Mouse (Mus musculus): ENCODE data around the gene Shd. TPM values are rescaled to one million over a fixed set of nuclear protein-coding genes. Genes with fewer than 3 reads are reported as not detected.

Gene Shd
- total and polyA plus RNA-seq, 2 experiments from 2014 or later, result 5.0 to 11.7 TPM

- DNase-seq (ENCODE audit: low spot score) (no peak), ATAC-seq (ENCODE audit: insufficient read depth, low read depth) (no peak)
- 76% methylated on average over 13 of the region's 13 CpGs for WGBS
Measured at GRCm38 (mm10) chr17:55957726-55958583, 12.3 kb upstream of the Shd start.

GRCm38 (mm10) chr17:55958584-55958886 lies 11.7 kb upstream of the Shd start:
- DNase-seq (ENCODE audit: low spot score), result no peak
- no peak for TF ChIP-seq EP300 (IDR thresholded peaks at IDR 0.05; ENCODE audit: low read depth)
- TF ChIP-seq CTCF (IDR thresholded peaks at IDR 0.05; ENCODE audit: low read depth), result no peak
- Histone ChIP-seq H3K4me2 (ENCODE audit: low read depth, low read length) (peak overlapping the region; percentile 59), H3K27ac (ENCODE audit: low read depth) (peak overlapping the region; percentile 95), H3K4me1 (ENCODE audit: control insufficient read depth, insufficient read depth) (peaks cover 4% of the 10 kb centered on the region; the same call in 1 of the 2 replicates), H3K9ac (replicated peaks; ENCODE audit: low read depth, low read length) (no peak overlapping the region; the same call in 1 of the 2 replicates), H3K36me3 (replicated peaks; ENCODE audit: control insufficient read depth, insufficient read depth, low read length) (peaks cover 19% of the 10 kb centered on the region), H3K4me3 (ENCODE audit: low read depth, low read length) (peak overlapping the region; percentile 55), H3K27me3 (ENCODE audit: control insufficient read depth, insufficient read depth, low read length) (peaks cover 21% of the 10 kb centered on the region; the same call in 1 of the 2 replicates), H3K9me3 (replicated peaks; ENCODE audit: control insufficient read depth, low read length) (no peaks in the 10 kb centered on the region)
- ATAC-seq (ENCODE audit: insufficient read depth, low read depth), result no peak
- WGBS, result 22% methylated on average over 2 of the region's 2 CpGs

More at GRCm38 (mm10) chr17:55957726-55958583, 12.3 kb upstream of the Shd start:
- Histone ChIP-seq H3K9me3 (replicated peaks; ENCODE audit: control insufficient read depth, low read length) (no peaks in the 10 kb centered on the region), H3K4me3 (ENCODE audit: low read depth, low read length) (no peak overlapping the region; the same call in 1 of the 2 replicates), H3K36me3 (replicated peaks; ENCODE audit: control insufficient read depth, insufficient read depth, low read length) (peaks cover 19% of the 10 kb centered on the region), H3K27ac (ENCODE audit: low read depth) (peak overlapping the region; percentile 95; the same call in 1 of the 2 replicates), H3K4me2 (ENCODE audit: low read depth, low read length) (peak overlapping the region; percentile 59), H3K4me1 (ENCODE audit: control insufficient read depth, insufficient read depth) (peaks cover 4% of the 10 kb centered on the region; the same call in 1 of the 2 replicates), H3K9ac (replicated peaks; ENCODE audit: low read depth, low read length) (no peak overlapping the region; the same call in 1 of the 2 replicates), H3K27me3 (ENCODE audit: control insufficient read depth, insufficient read depth, low read length) (peaks cover 21% of the 10 kb centered on the region; the same call in 1 of the 2 replicates)
- no peak for TF ChIP-seq EP300 (IDR thresholded peaks at IDR 0.05; ENCODE audit: low read depth)
- TF ChIP-seq CTCF (IDR thresholded peaks at IDR 0.05; ENCODE audit: low read depth), result no peak

- ATAC-seq (ENCODE audit: insufficient read depth, low read depth), result peak; percentile 94
Measured at GRCm38 (mm10) chr17:55958918-55959728, 11.1 kb upstream of the Shd start, which contains the start of gene Yju2. Gene Yju2 (plus strand): TSS chr17:55959099.

GRCm38 (mm10) chr17:55959946-55960740 lies 10.1 kb upstream of the Shd start:
- peaks cover 35% of the 10 kb centered on the region for H3K36me3 ChIP-seq (replicated peaks; ENCODE audit: control insufficient read depth, insufficient read depth, low read length)
- WGBS, result 70% methylated on average over 10 of the region's 10 CpGs
- H3K4me1 ChIP-seq (ENCODE audit: control insufficient read depth, insufficient read depth), result peaks cover 4% of the 10 kb centered on the region; the same call in 1 of the 2 replicates
- H3K27ac ChIP-seq (ENCODE audit: low read depth), result no peak overlapping the region
- peak overlapping the region; percentile 55 for H3K4me3 ChIP-seq (ENCODE audit: low read depth, low read length)
- no peak overlapping the region for H3K9ac ChIP-seq (replicated peaks; ENCODE audit: low read depth, low read length)
- no peaks in the 10 kb centered on the region for H3K9me3 ChIP-seq (replicated peaks; ENCODE audit: control insufficient read depth, low read length)
- no peak for ATAC-seq (ENCODE audit: insufficient read depth, low read depth)
- DNase-seq (ENCODE audit: low spot score), result no peak
- peaks cover 13% of the 10 kb centered on the region; the same call in 1 of the 2 replicates for H3K27me3 ChIP-seq (ENCODE audit: control insufficient read depth, insufficient read depth, low read length)
- TF ChIP-seq EP300 (IDR thresholded peaks at IDR 0.05; ENCODE audit: low read depth) (no peak), CTCF (IDR thresholded peaks at IDR 0.05; ENCODE audit: low read depth) (no peak)
- peak overlapping the region; percentile 59 for H3K4me2 ChIP-seq (ENCODE audit: low read depth, low read length)

More at GRCm38 (mm10) chr17:55958918-55959728, 11.1 kb upstream of the Shd start, which contains the start of gene Yju2:
- Histone ChIP-seq H3K9ac (replicated peaks; ENCODE audit: low read depth, low read length) (peak within 1 kb of the TSS; percentile 42), H3K4me1 (ENCODE audit: control insufficient read depth, insufficient read depth) (peaks cover 4% of the 10 kb centered on the region; the same call in 1 of the 2 replicates), H3K4me3 (ENCODE audit: low read depth, low read length) (peak within 1 kb of the TSS; percentile 55), H3K9me3 (replicated peaks; ENCODE audit: control insufficient read depth, low read length) (no peaks in the 10 kb centered on the region), H3K27ac (ENCODE audit: low read depth) (peak within 1 kb of the TSS; percentile 95), H3K4me2 (ENCODE audit: low read depth, low read length) (peak within 1 kb of the TSS; percentile 59), H3K36me3 (replicated peaks; ENCODE audit: control insufficient read depth, insufficient read depth, low read length) (peaks cover 24% of the 10 kb centered on the region), H3K27me3 (ENCODE audit: control insufficient read depth, insufficient read depth, low read length) (peaks cover 17% of the 10 kb centered on the region; the same call in 1 of the 2 replicates)
- peak; percentile 96 for DNase-seq (ENCODE audit: low spot score)
- under 1% methylated on average over 44 of the region's 46 CpGs for WGBS
- no peak for TF ChIP-seq CTCF (IDR thresholded peaks at IDR 0.05; ENCODE audit: low read depth)
- peak; percentile 55; the same call in 1 of the 2 replicates for TF ChIP-seq EP300 (IDR thresholded peaks at IDR 0.05; ENCODE audit: low read depth)
